Mouse (Mus musculus) A20 (cell line): ENCODE results near the gene Mast3.

Experiments
- DNase-seq: peaks from one replicate; pipeline ENCODE4 v3.0.0-alpha.2; 2011; ENCODE audit warnings: low read depth, low spot score

Gene Mast3

DNA sequence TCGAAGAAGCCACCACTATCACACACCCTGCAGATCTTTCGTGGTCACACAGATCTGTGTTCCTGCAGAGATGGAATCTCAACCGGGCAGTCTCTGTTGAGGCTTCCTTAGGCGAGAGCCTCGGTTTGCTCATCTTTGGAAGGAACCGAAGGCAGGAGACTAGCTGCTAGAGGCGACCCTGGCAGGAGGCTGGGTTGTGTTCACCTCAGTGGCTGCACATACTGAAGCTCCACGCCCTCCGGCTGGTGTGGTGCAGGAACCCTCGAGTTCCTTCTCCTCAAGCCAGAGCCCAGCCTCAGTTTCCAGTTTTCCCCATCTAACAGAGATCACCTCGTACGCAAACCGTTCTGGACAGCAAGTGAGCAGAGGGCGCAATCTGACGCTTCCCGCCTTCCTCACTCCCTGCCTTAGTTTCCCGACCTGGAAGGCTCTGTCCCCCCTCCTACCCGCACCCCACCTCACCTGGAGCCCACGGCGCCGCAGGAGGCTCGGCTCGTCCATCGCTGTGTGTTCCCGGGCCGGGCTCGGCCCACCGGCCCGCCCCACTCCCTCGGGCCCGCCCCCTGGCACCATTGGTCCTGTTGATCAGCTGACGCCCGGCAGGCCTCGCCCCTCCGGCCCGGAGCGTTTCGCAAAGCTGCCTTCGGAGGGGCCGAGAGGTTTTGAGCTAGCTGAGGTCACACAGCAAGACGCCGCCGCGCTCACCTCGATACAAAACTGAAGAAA lies at the start of gene Mast3:
Mast3 (minus strand) TSS at position 574 of the 726 bp plus-strand sequence.
- peak; percentile 93 for DNase-seq

DNA sequence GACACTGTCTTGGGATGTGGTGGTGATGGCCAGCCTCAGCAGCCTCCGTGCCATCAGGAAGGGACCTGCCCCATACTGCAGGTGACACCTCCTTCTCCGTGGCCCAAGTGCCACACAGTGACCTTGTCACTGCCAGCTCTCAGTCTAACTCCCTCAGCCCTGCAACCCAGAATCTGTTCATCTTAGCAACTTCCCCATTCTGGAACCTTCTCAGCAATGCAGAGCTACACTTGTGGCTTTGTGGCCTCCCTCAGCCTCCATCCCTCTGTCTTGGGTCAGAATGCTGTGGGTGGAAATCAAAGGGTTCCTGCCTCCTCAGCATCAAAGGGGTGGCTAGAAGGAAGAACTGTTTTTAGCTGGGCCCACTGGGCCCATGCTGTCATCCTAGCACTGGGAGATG lies 49.0 kb upstream of the Mast3 start:
- peak; percentile 55 for DNase-seq

DNA sequence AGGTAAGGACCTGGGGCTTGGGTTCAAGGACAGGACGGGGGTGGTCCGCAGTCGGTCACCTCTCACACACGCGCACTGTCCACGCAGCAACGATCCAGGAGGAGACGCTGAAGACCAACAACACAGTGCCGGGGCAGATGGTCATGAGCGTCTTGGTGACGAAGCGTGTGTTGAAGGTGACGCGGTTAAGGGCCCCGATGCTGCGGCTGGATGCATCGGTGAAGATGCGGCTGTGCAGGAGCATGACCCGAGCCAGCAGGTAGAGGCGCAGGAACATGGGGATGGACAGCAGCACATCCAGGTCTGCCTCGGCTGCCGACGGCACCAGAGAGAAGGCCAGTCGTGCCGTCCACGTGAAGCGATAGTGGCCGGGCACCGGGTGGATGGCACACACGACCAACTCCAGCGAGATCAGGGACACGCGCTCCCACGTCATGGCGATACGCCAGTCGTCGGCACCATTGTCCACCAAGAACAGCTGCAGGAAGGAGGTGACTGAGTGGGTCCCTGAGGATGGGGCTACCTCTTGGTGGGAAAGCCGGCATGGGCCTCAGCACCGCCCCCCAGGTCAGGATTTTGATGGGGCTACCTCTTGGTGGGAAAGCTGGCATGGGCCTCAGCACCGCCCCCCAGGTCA lies 47.9 kb upstream of the Mast3 start:
- DNase-seq: no peak

- no peak for DNase-seq
Measured at GRCm38 (mm10) chr8:70851837-70852236, 47.0 kb upstream of the Mast3 start.

GRCm38 (mm10) chr8:70850947-70851346 lies 46.1 kb upstream of the Mast3 start:
- DNase-seq: no peak

DNA sequence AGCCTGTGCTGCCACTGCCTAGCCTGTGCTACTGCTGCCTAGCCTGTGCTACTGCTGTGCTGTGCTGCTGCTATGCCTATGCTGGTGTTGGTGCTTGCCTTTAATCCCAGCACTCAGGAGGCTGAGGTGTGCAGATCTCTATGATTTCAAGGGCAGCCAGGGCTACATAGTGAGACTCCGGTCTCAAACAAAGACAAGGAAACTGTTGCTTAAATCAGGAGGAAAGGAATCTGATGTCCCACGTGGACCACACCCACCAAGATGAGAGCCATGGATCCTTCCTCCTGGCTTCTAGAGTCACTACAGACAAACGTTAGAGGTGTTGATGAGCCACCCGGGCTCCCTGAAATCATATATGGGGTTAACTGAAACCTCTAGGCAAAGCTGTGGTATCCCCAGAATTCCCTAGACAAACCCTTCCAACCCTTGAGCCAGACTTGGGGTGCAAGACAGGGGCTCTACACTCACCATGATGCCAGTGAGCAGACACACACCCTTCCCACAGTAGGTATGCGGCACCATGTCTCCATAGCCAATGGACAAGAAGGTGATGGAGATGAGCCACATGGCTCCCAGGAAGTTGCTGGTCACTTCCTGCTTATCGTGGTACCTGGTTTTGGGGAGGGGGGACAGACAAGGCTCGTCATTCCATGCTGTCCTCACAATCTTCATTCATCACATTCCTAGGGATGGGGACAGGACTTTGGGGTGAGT lies 45.4 kb upstream of the Mast3 start:
- DNase-seq: no peak

DNA sequence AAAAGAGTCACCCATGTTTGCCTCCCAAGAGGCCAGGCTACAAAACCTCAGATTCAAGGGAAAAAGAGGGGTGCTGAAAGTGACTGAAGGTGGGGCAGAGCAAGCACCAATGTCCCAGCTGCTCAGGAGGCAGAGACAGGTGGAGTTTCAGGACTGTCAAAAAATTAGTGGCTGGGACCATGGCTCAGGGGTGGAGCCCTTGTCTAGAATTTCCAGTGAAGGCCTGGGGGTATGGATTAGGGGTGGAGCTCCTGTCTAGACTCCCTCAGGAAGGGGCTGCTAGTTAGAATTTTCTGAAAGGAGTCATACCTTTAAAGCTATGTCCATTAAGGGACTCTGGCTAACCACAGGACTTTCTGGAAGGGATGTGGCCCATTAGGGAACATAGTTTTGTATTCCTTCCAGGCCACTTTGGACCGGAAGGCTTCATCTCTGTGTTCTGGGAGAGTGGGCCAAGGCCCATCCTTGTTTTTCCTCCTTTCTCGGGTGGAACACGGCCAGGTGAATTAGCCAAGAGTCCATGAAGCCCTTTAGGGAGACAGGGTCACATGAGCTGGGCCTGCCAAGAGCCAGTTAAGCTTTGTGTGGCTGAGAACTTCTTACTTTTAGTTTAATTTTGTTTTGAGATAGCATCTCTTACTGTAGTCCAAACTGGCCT lies 44.6 kb upstream of the Mast3 start:
- no peak for DNase-seq

DNA sequence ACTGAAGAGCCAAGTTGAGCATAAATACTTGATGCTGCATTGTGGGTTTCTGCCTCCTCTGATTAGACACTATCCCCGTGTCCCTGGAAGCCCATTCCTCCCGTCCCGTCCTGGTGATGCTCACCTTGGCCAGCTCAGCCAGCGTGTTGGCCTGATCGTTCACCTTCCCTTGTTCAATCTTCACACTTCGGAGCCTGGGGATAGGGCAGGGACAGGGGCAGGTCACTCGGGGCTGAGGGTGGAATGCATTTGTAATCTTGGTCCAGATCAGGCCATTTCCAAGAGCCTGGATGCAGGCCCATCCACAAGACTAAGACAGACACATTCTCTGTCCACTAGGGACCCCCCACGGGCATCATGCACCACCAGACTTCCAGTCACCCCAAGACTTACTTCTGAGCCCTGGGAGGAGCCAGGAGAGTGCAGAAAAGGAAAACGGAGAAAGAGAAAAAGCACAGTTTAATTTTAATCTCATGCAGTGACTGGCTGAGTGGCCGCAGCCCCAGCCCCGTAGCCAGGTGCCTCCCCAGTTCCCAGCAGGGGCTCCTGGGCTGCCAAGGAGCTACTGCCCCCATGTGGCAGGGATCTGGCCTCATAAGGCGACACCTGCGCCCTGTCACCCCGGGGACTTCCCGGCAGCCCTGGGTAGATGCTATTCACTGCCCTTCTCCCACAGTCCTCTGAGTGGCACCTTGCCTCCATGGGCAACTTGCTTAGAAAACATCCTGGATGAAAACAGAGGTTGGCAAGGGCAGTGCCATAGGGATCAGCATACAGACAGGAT lies 41.7 kb upstream of the Mast3 start:
- DNase-seq: peak; percentile 84

- DNase-seq: no peak
Measured at GRCm38 (mm10) chr8:70845108-70845507, 40.3 kb upstream of the Mast3 start.

DNA sequence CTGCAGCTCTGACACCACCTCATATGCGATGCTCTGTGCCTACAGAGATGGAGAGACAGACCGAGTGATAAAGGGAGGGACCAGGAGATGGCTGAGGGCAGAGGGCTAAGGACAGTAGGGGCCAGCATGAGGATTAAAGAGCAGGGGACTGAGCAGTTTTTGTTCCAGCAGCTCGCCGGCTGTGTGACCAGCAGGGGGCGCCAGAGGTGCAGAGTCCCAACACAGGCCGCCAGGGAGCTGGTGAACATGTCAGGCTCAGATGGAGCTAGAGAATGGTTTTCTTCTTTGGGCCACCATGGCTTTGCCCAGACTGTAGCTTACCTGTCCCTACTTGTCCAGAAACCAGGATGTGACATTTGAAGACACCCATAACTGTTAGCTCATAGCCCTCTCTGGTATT lies 39.7 kb upstream of the Mast3 start:
- peak; percentile 85 for DNase-seq

- DNase-seq: no peak
Measured at GRCm38 (mm10) chr8:70843941-70844340, 39.1 kb upstream of the Mast3 start.

DNA sequence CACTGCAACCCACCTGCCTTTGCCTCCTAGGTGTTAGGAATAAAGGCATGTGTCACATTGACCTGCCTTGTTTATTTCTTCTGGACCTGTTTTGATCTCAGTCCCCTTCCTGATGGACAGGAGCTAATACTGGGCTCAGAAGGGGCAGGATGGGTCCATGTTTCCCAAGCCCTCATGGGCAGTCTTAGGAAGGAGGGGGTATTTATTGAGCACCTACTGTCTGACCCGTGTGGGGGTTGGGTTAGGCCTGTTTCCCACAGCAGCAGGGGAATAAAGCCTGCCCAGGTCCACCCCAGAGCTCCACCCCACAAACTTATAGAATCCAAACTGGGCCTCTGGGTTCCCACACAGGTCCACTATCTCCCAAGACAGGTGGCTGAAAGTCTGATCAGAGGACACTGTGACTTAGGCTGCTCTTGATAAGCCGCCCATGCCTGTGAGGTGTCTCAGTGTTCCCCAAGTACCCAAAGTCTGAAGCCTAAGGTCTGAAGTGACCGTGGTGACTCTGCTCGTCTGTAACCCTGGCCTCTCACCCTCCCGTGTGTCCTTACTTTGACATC lies 38.4 kb upstream of the Mast3 start:
- DNase-seq: no peak

GRCm38 (mm10) chr8:70842484-70842883 lies 37.6 kb upstream of the Mast3 start:
- DNase-seq: no peak

DNA sequence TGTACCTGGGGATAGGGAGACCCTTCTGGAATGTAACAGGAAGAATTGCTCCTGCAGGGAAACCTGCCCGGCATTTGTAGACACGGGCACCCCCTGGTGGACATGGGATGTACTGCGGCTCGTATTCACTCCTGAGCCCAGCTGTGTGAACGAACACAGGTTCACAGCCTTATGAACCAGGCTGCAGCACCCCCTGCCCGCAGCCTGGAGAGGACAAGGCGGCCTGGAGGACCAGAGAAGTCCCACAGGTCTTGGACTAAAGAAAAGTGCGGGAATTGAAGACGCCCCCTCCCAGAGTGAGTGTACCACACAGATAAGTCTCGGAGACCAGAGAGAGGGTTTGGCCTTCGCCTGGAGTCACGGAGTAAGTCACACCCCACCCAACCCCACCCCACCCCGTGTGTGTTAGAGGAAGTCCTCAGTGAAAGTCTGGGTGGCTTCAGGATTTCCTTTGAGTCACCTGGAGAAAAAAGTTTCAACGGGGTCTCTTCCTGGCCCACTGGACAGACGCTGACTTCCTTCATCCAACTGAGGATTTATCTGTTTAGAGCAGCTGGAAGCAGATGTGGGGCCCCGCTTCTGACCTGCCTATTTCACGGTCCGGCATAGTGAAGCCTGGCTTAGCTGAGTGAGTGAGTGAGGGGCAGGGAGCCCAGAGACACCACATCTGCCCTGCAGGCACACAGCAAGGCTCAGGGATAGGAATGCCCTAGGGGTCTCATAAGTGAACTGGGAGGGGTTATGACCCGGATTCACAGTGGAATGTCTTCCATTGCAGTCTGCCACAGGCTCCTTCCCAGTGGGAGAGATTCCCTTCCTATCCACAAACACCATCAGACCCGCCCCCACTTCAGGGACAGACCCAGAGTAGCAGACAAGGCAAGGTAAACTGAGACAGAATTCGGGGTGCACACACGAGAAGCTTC lies 36.6 kb upstream of the Mast3 start:
- DNase-seq: peak; percentile 89

GRCm38 (mm10) chr8:70840590-70840989 lies 35.7 kb upstream of the Mast3 start:
- peak; percentile 84 for DNase-seq

GRCm38 (mm10) chr8:70839408-70840351 lies 34.8 kb upstream of the Mast3 start, which contains the start of gene Arrdc2:
Gene Arrdc2, minus strand, starts transcription at chr8:70839720.
- DNase-seq: peak; percentile 100

DNA sequence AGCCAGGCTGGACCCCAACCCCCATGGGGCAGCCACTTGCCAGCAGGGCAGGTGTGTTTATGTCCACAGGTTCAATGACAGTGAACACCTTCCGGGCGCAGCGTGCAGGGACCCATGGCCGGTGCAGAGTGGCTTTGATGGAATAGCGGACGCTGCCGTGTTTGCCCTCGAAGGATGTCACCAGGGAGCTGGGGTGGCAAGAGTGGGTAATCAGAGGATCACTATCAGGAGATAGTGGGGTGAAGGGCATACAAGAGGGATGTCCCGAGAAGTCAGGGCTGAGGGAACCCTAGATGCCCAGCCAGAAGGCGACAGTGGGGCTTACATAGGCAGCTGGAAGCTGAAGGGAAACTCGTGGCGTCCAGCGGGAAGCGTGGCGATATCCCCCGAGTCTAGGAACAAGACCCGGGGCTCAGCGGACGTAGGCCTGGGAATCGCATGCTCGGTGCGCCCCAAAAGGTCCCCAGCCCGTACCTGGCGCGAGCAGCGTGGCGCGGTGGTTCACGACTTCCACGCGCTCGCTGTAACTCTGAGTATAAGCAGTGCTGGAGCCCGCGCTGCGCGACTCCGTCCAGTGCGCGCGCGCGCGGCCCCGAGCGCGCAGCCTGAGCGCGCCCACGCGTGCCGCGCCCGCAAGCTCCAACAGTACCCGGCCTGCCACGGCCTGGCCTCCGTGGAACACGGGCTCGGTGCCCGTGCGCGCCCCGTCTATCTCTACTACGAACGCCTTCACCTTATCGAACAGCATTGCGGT lies 34.0 kb upstream of the Mast3 start:
- DNase-seq: peak; percentile 83

- DNase-seq: no peak
Measured at GRCm38 (mm10) chr8:70836666-70837065, 31.8 kb upstream of the Mast3 start.
